Mouse (Mus musculus) embryonic facial prominence, embryonic 15.5 days (tissue): ENCODE measurements around the gene Pacsin3. TPM values are rescaled to one million over a fixed set of nuclear protein-coding genes. Genes with fewer than 3 reads are reported as not detected.
"Not testable (repeated sequence)": the region's sequence is repeated elsewhere in the genome, so short reads cannot be mapped to it uniquely, and the experiment has no call there.

ENCODE experiments used
- ATAC-seq: fragments of 200-750 bp; cut with Nextera tagmentation; 2 replicates; pipeline ENCODE4 v1.8.0; 2017; ENCODE audit warnings: low read depth, moderate TSS enrichment; ENCODE audit not compliant: insufficient number of reproducible peaks, low FRiP score, low TSS enrichment
- H3K27ac ChIP-seq: fragments of 300-500 bp; sonication (generic); replicated peaks from 2 replicates; pipeline ENCODE4 v1.5.1; 2015; ENCODE audit warnings: mild to moderate bottlenecking, inconsistent platforms
- H3K27me3 ChIP-seq: fragments of 300-500 bp; sonication (generic); 2 replicates; pipeline ENCODE4 v1.6.1; 2015; ENCODE audit warnings: inconsistent platforms
- H3K36me3 ChIP-seq: fragments of 300-500 bp; sonication (generic); 2 replicates; pipeline ENCODE4 v1.6.1; 2015; ENCODE audit warnings: mild to moderate bottlenecking, inconsistent platforms
- H3K4me1 ChIP-seq: fragments of 300-500 bp; sonication (generic); 2 replicates; pipeline ENCODE4 v1.6.1; 2015; ENCODE audit warnings: inconsistent platforms
- H3K4me2 ChIP-seq: fragments of 300-500 bp; sonication (generic); replicated peaks from 2 replicates; pipeline ENCODE4 v1.6.1; 2015; ENCODE audit warnings: mild to moderate bottlenecking, inconsistent platforms
- H3K4me3 ChIP-seq: fragments of 300-500 bp; sonication (generic); replicated peaks from 2 replicates; pipeline ENCODE4 v1.5.1; 2015; ENCODE audit warnings: mild to moderate bottlenecking, inconsistent platforms
- H3K9ac ChIP-seq: fragments of 300-500 bp; sonication (generic); 2 replicates; pipeline ENCODE4 v1.6.1; 2015; ENCODE audit warnings: inconsistent platforms
- H3K9me3 ChIP-seq: fragments of 300-500 bp; sonication (generic); replicated peaks from 2 replicates; pipeline ENCODE4 v1.6.1; 2016; ENCODE audit warnings: inconsistent platforms
- WGBS: fragments of 180-500 bp; shearing (Covaris S2); methylation state at CpG from one replicate; pipeline ENCODE4 v1.1.7; 2015; 5-methylcytosine and 5-hydroxymethylcytosine counted together
- polyA plus RNA-seq: library from polyadenylated mRNA; unstranded; fragments of >200 nt; fragmentation: Nextera tagmentation; extraction: Ambion mirVana; gene quantifications from 2 replicates; pipeline ENCODE4 v1.2.1, GENCODE M21; 2015

The Pacsin3 gene
- polyA plus RNA-seq = 55.1 and 62.8 TPM in 2 replicates

- H3K27ac ChIP-seq = peak within 1 kb of the TSS; percentile 85
- ATAC-seq = no peak
- 0 out of 2 replicates have a peak, but pooled peaks cover 4% of the 10 kb centered on the region for H3K36me3 ChIP-seq
- no peaks in the 10 kb centered on the region for H3K9me3 ChIP-seq
- peak within 1 kb of the TSS; percentile 93 for H3K4me2 ChIP-seq
- H3K4me1 ChIP-seq = peaks cover 33% of the 10 kb centered on the region
- WGBS = 2% methylated on average over 27 of the region's 27 CpGs
- H3K4me3 ChIP-seq = peak within 1 kb of the TSS; percentile 73
- H3K9ac ChIP-seq = peak within 1 kb of the TSS; percentile 33
- 0 out of 2 replicates have a peak, but pooled peaks cover 12% of the 10 kb centered on the region for H3K27me3 ChIP-seq
Observed at GRCm38 (mm10) chr2:91255661-91256150, at the start of gene Pacsin3. TSS of gene Pacsin3 (plus strand) at chr2:91255954.

- no peak overlapping the region for H3K4me3 ChIP-seq
- H3K27me3 ChIP-seq = no peaks in the 10 kb centered on the region
- H3K36me3 ChIP-seq = peaks cover 59% of the 10 kb centered on the region
- no peak overlapping the region for H3K4me2 ChIP-seq
- H3K4me1 ChIP-seq = peaks cover 21% of the 10 kb centered on the region
- 85% methylated on average over 9 of the region's 9 CpGs for WGBS
- no peaks in the 10 kb centered on the region for H3K9me3 ChIP-seq
- no peak overlapping the region for H3K27ac ChIP-seq
- H3K9ac ChIP-seq = no peak overlapping the region
- no peak for ATAC-seq
Observed at GRCm38 (mm10) chr2:91206254-91206775, 49.4 kb upstream of the Pacsin3 start.

GRCm38 (mm10) chr2:91213311-91213710 is 42.4 kb upstream of the Pacsin3 start:
- Histone ChIP-seq H3K27me3 (no peaks in the 10 kb centered on the region), H3K9ac (no peak overlapping the region), H3K4me1 (no peaks in the 10 kb centered on the region), H3K4me3 (no peak overlapping the region), H3K36me3 (peaks cover 66% of the 10 kb centered on the region), H3K9me3 (no peaks in the 10 kb centered on the region), H3K4me2 (no peak overlapping the region), H3K27ac (no peak overlapping the region)
- ATAC-seq = no peak

- Histone ChIP-seq H3K4me1 (no peaks in the 10 kb centered on the region), H3K4me3 (no peak overlapping the region), H3K27ac (no peak overlapping the region), H3K4me2 (no peak overlapping the region), H3K9me3 (no peaks in the 10 kb centered on the region), H3K9ac (no peak overlapping the region), H3K36me3 (peaks cover 34% of the 10 kb centered on the region), H3K27me3 (no peaks in the 10 kb centered on the region)
- ATAC-seq = no peak
- 58% methylated on average over 4 of the region's 4 CpGs for WGBS
Observed at GRCm38 (mm10) chr2:91217032-91217431, 38.7 kb upstream of the Pacsin3 start.

GRCm38 (mm10) chr2:91220501-91220900 is 35.3 kb upstream of the Pacsin3 start:
- ATAC-seq = no peak
- 95% methylated on average over 3 of the region's 3 CpGs for WGBS
- H3K9ac ChIP-seq = no peak overlapping the region

GRCm38 (mm10) chr2:91223614-91224013 is 32.1 kb upstream of the Pacsin3 start:
- ATAC-seq = no peak
- peaks cover 3% of the 10 kb centered on the region; the same call in 1 of the 2 replicates for H3K36me3 ChIP-seq
- no peak overlapping the region for H3K4me2 ChIP-seq
- H3K9ac ChIP-seq = no peak overlapping the region
- H3K4me1 ChIP-seq = no peaks in the 10 kb centered on the region
- H3K27me3 ChIP-seq = no peaks in the 10 kb centered on the region
- 82% methylated on average over 2 of the region's 2 CpGs for WGBS
- H3K4me3 ChIP-seq = no peak overlapping the region
- no peaks in the 10 kb centered on the region for H3K9me3 ChIP-seq
- H3K27ac ChIP-seq = no peak overlapping the region

More at GRCm38 (mm10) chr2:91220501-91220900, 35.3 kb upstream of the Pacsin3 start:
- Histone ChIP-seq H3K36me3 (peaks cover 13% of the 10 kb centered on the region; the same call in 1 of the 2 replicates), H3K9me3 (no peaks in the 10 kb centered on the region), H3K27me3 (no peaks in the 10 kb centered on the region), H3K4me1 (no peaks in the 10 kb centered on the region), H3K4me2 (no peak overlapping the region), H3K4me3 (no peak overlapping the region), H3K27ac (no peak overlapping the region)

- H3K36me3 ChIP-seq = peaks cover 5% of the 10 kb centered on the region; the same call in 1 of the 2 replicates
- 53% methylated on average over 2 of the region's 2 CpGs for WGBS
- no peak for ATAC-seq
- no peak overlapping the region for H3K27ac ChIP-seq
- no peak overlapping the region for H3K4me2 ChIP-seq
- no peaks in the 10 kb centered on the region for H3K27me3 ChIP-seq
- H3K9me3 ChIP-seq = no peaks in the 10 kb centered on the region
- no peak overlapping the region for H3K4me3 ChIP-seq
- no peaks in the 10 kb centered on the region for H3K4me1 ChIP-seq
- H3K9ac ChIP-seq = no peak overlapping the region
Observed at GRCm38 (mm10) chr2:91229735-91230134, 26.0 kb upstream of the Pacsin3 start.

GRCm38 (mm10) chr2:91236601-91237510 is 18.9 kb upstream of the Pacsin3 start, which contains the start of gene Ddb2:
TSS of gene Ddb2 (minus strand) at chr2:91236982.
- no peaks in the 10 kb centered on the region for H3K27me3 ChIP-seq
- H3K36me3 ChIP-seq = peaks cover 3% of the 10 kb centered on the region; the same call in 1 of the 2 replicates
- H3K9ac ChIP-seq = peak within 1 kb of the TSS; percentile 51
- H3K4me1 ChIP-seq = peaks cover 10% of the 10 kb centered on the region
- peak within 1 kb of the TSS; percentile 70 for H3K4me3 ChIP-seq
- ATAC-seq = peak; percentile 99
- H3K9me3 ChIP-seq = no peaks in the 10 kb centered on the region
- WGBS = under 1% methylated on average over 48 of the region's 48 CpGs
- H3K4me2 ChIP-seq = peak within 1 kb of the TSS; percentile 84
- peak within 1 kb of the TSS; percentile 96 for H3K27ac ChIP-seq

GRCm38 (mm10) chr2:91237511-91238080 is 18.2 kb upstream of the Pacsin3 start:
- H3K9me3 ChIP-seq, H3K27me3 ChIP-seq: not testable (repeated sequence)
- 0 out of 2 replicates have a peak overlapping the region, but pooled peaks have one; percentile 51 for H3K9ac ChIP-seq

GRCm38 (mm10) chr2:91242547-91242946 is 13.2 kb upstream of the Pacsin3 start:
- H3K9me3 ChIP-seq = no peaks in the 10 kb centered on the region
- H3K4me1 ChIP-seq = 0 out of 2 replicates have a peak, but pooled peaks cover 3% of the 10 kb centered on the region
- no peaks in the 10 kb centered on the region for H3K36me3 ChIP-seq
- H3K9ac ChIP-seq = no peak overlapping the region
- no peak overlapping the region for H3K4me3 ChIP-seq
- no peak overlapping the region for H3K27ac ChIP-seq
- ATAC-seq = no peak
- no peak overlapping the region for H3K4me2 ChIP-seq
- no peaks in the 10 kb centered on the region for H3K27me3 ChIP-seq
- WGBS = 58% methylated on average over 5 of the region's 5 CpGs

More at GRCm38 (mm10) chr2:91237511-91238080, 18.2 kb upstream of the Pacsin3 start:
- H3K4me2 ChIP-seq = peak overlapping the region; percentile 84
- WGBS = 19% methylated on average over 4 of the region's 4 CpGs
- not testable (repeated sequence) for H3K36me3 ChIP-seq, H3K4me1 ChIP-seq
- peak overlapping the region; percentile 70 for H3K4me3 ChIP-seq
- peak; percentile 12; the same call in 1 of the 2 replicates for ATAC-seq
- peak overlapping the region; percentile 96 for H3K27ac ChIP-seq

- Histone ChIP-seq H3K4me2 (no peak overlapping the region), H3K9me3 (no peaks in the 10 kb centered on the region), H3K4me3 (no peak overlapping the region), H3K36me3 (no peaks in the 10 kb centered on the region), H3K9ac (no peak overlapping the region), H3K27me3 (no peaks in the 10 kb centered on the region), H3K27ac (peak overlapping the region; percentile 60; the same call in 1 of the 2 replicates), H3K4me1 (no peaks in the 10 kb centered on the region)
- peak; percentile 77 for ATAC-seq
- WGBS = 40% methylated on average over 3 of the region's 3 CpGs
Observed at GRCm38 (mm10) chr2:91243416-91243815, 12.3 kb upstream of the Pacsin3 start.
